In the genomic region with DNA sequence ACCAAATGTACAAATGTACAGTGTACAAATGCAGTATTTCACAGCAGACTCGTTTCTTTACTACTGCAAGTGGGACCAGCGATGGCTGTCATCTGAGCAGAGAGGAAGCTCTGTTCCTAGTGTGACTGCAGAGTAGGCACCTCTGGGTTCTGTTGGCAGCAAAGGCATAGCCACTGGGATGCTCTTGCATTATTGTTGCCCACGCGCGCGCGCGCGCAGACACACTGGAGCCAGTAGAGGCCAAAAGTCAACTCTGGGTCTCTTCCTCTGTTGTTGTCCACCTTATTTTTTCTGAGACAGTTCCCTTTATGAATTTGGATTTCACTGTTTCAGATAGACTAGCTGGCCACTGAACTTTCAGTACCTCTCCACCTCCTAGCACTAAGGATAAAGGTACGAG, we compare ENCODE assay signal across 22 mouse cellular contexts.
"Had no signal": no experiment of that assay in that cellular context is flagged by ENCODE, and none has a peak within 500 bp of the region (broad histone marks: within the 10 kb centered on the region; RNA-seq: fewer than 3 reads in every experiment).

No protein-coding gene starts in this region.

- H3K4me2 ChIP-seq: intestine, embryonic 15.5 days; kidney, embryonic 15.5 days; limb, embryonic 13.5 days; liver, embryonic 13.5 days; lung, embryonic 14.5 days; midbrain, embryonic 13.5 days; neural tube, embryonic 13.5 days; stomach, embryonic 15.5 days had no signal

- H3K36me3 ChIP-seq: intestine, embryonic 15.5 days; limb, embryonic 10.5 days; liver, embryonic 13.5 days; midbrain, embryonic 10.5 days; midbrain, embryonic 13.5 days; neural tube, embryonic 13.5 days had no signal

- H3K4me3 ChIP-seq: intestine, embryonic 15.5 days; kidney, embryonic 15.5 days; limb, embryonic 10.5 days; limb, embryonic 13.5 days; liver, embryonic 13.5 days; midbrain, embryonic 10.5 days; midbrain, embryonic 13.5 days; myocyte; neural tube, embryonic 13.5 days; stomach, embryonic 15.5 days had no signal

- H3K4me1 ChIP-seq: intestine, embryonic 15.5 days; liver, embryonic 13.5 days; midbrain, embryonic 10.5 days; midbrain, embryonic 13.5 days; neural tube, embryonic 13.5 days; stomach, embryonic 15.5 days had no signal

- H3K27me3 ChIP-seq: intestine, embryonic 15.5 days; kidney, embryonic 15.5 days; limb, embryonic 13.5 days; liver, embryonic 13.5 days; midbrain, embryonic 13.5 days; neural tube, embryonic 13.5 days; stomach, embryonic 15.5 days had no signal

- ATAC-seq: intestine, embryonic 15.5 days; midbrain, embryonic 13.5 days; midbrain, embryonic 16.5 days had no signal

- DNase-seq: kidney, adult 11 months; kidney, adult 8-10 months; kidney, postnatal 10 days; kidney, postnatal 36 days; liver, embryonic 13.5 days; lung, embryonic 14.5 days; lung, postnatal 14 days; retina, postnatal 1 day; right cerebral cortex, postnatal 25 days; spleen, adult 18-20 months; thymus, adult 18-20 months; thymus, postnatal 36 days had no signal

- H3K27ac ChIP-seq: intestine, embryonic 15.5 days; kidney, embryonic 15.5 days; limb, embryonic 10.5 days; limb, embryonic 13.5 days; liver, embryonic 13.5 days; midbrain, embryonic 10.5 days; midbrain, embryonic 13.5 days; neural tube, embryonic 13.5 days; stomach, embryonic 15.5 days had no signal

- H3K9ac ChIP-seq: intestine, embryonic 15.5 days; kidney, embryonic 15.5 days; limb, embryonic 13.5 days; liver, embryonic 13.5 days; lung, embryonic 14.5 days; midbrain, embryonic 13.5 days; neural tube, embryonic 13.5 days; stomach, embryonic 15.5 days had no signal

- H3K9me3 ChIP-seq: intestine, embryonic 15.5 days; kidney, embryonic 15.5 days; limb, embryonic 10.5 days; limb, embryonic 13.5 days; liver, embryonic 13.5 days; midbrain, embryonic 10.5 days; midbrain, embryonic 13.5 days; neural tube, embryonic 13.5 days; stomach, embryonic 15.5 days had no signal
